Mouse (Mus musculus) heart, adult 2 months (tissue): ENCODE measurements at regions not wholly inside any gene's neighbourhood (a gene's known extent, or its start where the extent isn't known, plus 50 kb on each side); places are given as distances from the start of the nearest gene placed in this dataset.

Source experiments
- CTCF ChIP-seq: fragments of 200-600 bp; IDR thresholded peaks from 2 replicates; pipeline ENCODE4 v1.8.1; 2022; ENCODE audit warnings: antibody characterized with exemption, mild to moderate bottlenecking, moderate library complexity
- EP300 ChIP-seq: fragments of 200-500 bp; IDR thresholded peaks from 2 replicates; pipeline ENCODE4 v1.6.1; 2011; ENCODE audit warnings: low read depth, low read length, control low read depth; ENCODE audit not compliant: insufficient read depth
- POLR2A ChIP-seq: fragments of 200-500 bp; IDR thresholded peaks from 2 replicates; pipeline ENCODE4 v1.6.1; 2011; ENCODE audit warnings: mild to moderate bottlenecking, low read depth, low read length, control low read depth; ENCODE audit not compliant: insufficient read depth

DNA sequence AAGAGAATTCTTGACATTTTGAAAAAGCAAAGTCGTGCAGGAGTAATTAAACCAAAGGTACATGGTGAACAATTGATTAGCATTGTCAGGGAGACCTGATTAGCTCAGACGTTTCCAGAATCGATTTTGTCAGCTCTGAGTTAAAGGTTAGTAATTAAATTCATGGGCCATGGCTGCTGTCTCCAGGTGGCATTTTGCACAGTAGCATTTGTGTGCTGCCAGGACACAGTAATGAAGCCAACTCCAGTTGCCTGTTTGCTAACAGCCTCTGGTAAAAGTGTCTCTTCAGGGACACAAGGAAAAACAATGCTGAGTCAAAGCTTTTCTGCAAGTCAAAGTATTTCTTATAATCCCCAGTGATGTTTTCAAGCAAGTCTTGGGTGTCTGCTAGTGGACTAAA is 113.3 kb upstream of the Kbtbd8 start:
- no peak for TF ChIP-seq POLR2A
- no peak for TF ChIP-seq CTCF
- no peak for TF ChIP-seq EP300
